Mouse (Mus musculus): ENCODE results near the gene Gm4303. TPM values are rescaled to one million over a fixed set of nuclear protein-coding genes. Genes with fewer than 3 reads are reported as not detected.

The Gm4303 gene
- not detected for total RNA-seq (2023)

GRCm38 (mm10) chr10:100345672-100346071, at the start of gene Gm4303:
Gene Gm4303, plus strand, starts transcription at chr10:100345972.

GRCm38 (mm10) chr10:100335376-100335775, 10.4 kb upstream of the Gm4303 start, which contains the start of gene Gm4301:
Gene Gm4301, plus strand, starts transcription at chr10:100335676.

GRCm38 (mm10) chr10:100340536-100340935, 5.2 kb upstream of the Gm4303 start, which contains the start of gene Gm4302:
Gene Gm4302, plus strand, starts transcription at chr10:100340836.

GRCm38 (mm10) chr10:100350793-100351192, 5.0 kb downstream of the Gm4303 start, which contains the start of gene Gm4305:
Gene Gm4305, plus strand, starts transcription at chr10:100351093.

GRCm38 (mm10) chr10:100361038-100361437, 15.3 kb downstream of the Gm4303 start, which contains the start of gene Gm4307:
Gene Gm4307, plus strand, starts transcription at chr10:100361338.

GRCm38 (mm10) chr10:100382460-100382859, 36.7 kb downstream of the Gm4303 start, which contains the start of gene Gm4312:
Gene Gm4312, minus strand, starts transcription at chr10:100382560.

Other genes starting within 250 kb of the Gm4303 start
- not detected for gene Gm4301, start 10.3 kb upstream of the Gm4303 start, total RNA-seq (2023)
- not detected for gene Gm4302, start 5.1 kb upstream of the Gm4303 start, total RNA-seq (2023)
- not detected for gene Gm4305, start 5.1 kb downstream of the Gm4303 start, total RNA-seq (2023)
- not detected for gene Gm4307, start 15.4 kb downstream of the Gm4303 start, total RNA-seq (2023)
- gene Gm4312, start 36.6 kb downstream of the Gm4303 start, total RNA-seq (2023) = not detected
- gene Tmtc3, start 141.4 kb downstream of the Gm4303 start, total RNA-seq (2023) = 1.9 TPM
- 2.8 TPM for gene Cep290, start 141.6 kb downstream of the Gm4303 start, total RNA-seq (2023)
- gene 4930430F08Rik, start 244.5 kb downstream of the Gm4303 start, total RNA-seq (2023) = 9.1 TPM
- gene 1700017N19Rik, start 244.5 kb downstream of the Gm4303 start, total RNA-seq (2023) = not detected

All from CD8-positive naive resting alpha-beta T cell, adult 57 days (primary cell).